Mouse (Mus musculus) G1E (cell line): ENCODE measurements around the gene St6galnac3.

ENCODE experiments used
- CTCF ChIP-seq: IDR thresholded peaks from 2 replicates; pipeline ENCODE4 v1.5.1; 2012; ENCODE audit warnings: low read depth, low read length, inconsistent platforms, mixed read lengths
- TAL1 ChIP-seq: conservative IDR thresholded peaks from 2 replicates; pipeline ENCODE4 v1.6.1; 2012; ENCODE audit warnings: low read depth, low read length, inconsistent platforms, mixed read lengths

DNA sequence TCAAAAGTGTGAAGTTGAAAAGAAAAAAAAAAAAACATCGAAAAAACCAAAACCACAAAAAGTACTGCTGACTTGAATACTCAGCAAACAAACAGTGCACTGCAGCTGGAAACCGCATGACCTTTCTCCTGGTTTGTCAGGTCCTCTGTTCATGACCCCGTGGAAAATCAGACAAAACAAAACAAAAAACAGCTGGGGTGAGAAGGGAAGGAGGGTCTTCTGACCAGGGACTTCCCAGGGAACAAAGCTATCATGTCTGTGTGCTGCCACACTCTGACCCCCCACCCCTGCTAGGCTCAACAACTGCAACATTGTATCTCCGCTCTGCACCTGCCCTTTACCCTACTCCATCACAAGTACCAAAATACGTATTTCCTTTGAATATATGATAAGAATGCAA, 39.8 kb upstream of the St6galnac3 start:
- TF ChIP-seq CTCF (no peak), TAL1 (no peak)
